Mouse (Mus musculus) limb, embryonic 10.5 days (tissue): ENCODE results near the gene Hsd3b2. TPM values are rescaled to one million over a fixed set of nuclear protein-coding genes. Genes with fewer than 3 reads are reported as not detected.
"Not testable (repeated sequence)": the region's sequence is repeated elsewhere in the genome, so short reads cannot be mapped to it uniquely, and the experiment has no call there.

Source experiments
- DNase-seq: peaks from one replicate; pipeline ENCODE4 v3.0.0-alpha.2; 2017; ENCODE audit warnings: low spot score
- H3K27ac ChIP-seq: fragments of 300-500 bp; sonication (generic); 2 replicates; pipeline ENCODE4 v1.5.1; 2016; ENCODE audit warnings: mild to moderate bottlenecking
- H3K27me3 ChIP-seq: fragments of 300-500 bp; sonication (generic); 2 replicates; pipeline ENCODE4 v1.6.1; 2016; ENCODE audit warnings: low read depth, mild to moderate bottlenecking; ENCODE audit not compliant: poor library complexity, severe bottlenecking
- H3K36me3 ChIP-seq: fragments of 300-500 bp; sonication (generic); 2 replicates; pipeline ENCODE4 v1.6.1; 2016; ENCODE audit warnings: mild to moderate bottlenecking, moderate library complexity
- H3K4me1 ChIP-seq: fragments of 300-500 bp; sonication (generic); 2 replicates; pipeline ENCODE4 v1.6.1; 2016
- H3K4me3 ChIP-seq: fragments of 300-500 bp; sonication (generic); 2 replicates; pipeline ENCODE4 v1.5.1; 2016; ENCODE audit warnings: mild to moderate bottlenecking, moderate library complexity
- H3K9me3 ChIP-seq: fragments of 300-500 bp; sonication (generic); replicated peaks from 2 replicates; pipeline ENCODE4 v1.6.1; 2016; ENCODE audit warnings: mild to moderate bottlenecking
- WGBS: fragments of 180-500 bp; shearing (Covaris S2); methylation state at CpG from one replicate; pipeline ENCODE4 v1.1.7; 2016; 5-methylcytosine and 5-hydroxymethylcytosine counted together
- polyA plus RNA-seq: library from polyadenylated mRNA; unstranded; fragments of >200 nt; fragmentation: Nextera tagmentation; extraction: Ambion mirVana; gene quantifications from 2 replicates; pipeline ENCODE4 v1.2.1, GENCODE M21; 2016

Hsd3b2 gene
- 0.05 TPM in 1 of 2 replicates, not detected in the other for polyA plus RNA-seq

GRCm38 (mm10) chr3:98724376-98724775, at the start of gene Hsd3b2:
Gene Hsd3b2 (minus strand): TSS chr3:98724543.
- Histone ChIP-seq H3K4me3 (no peak within 1 kb of the TSS), H3K9me3 (no peaks in the 10 kb centered on the region), H3K36me3 (no peaks in the 10 kb centered on the region), H3K27ac (no peak within 1 kb of the TSS), H3K4me1 (no peaks in the 10 kb centered on the region), H3K27me3 (no peaks in the 10 kb centered on the region)
- WGBS, result 77% methylated on average over 1 of the region's 1 CpGs
- DNase-seq, result no peak

- H3K36me3 ChIP-seq, result no peaks in the 10 kb centered on the region
Observed at GRCm38 (mm10) chr3:98764155-98764554, 39.8 kb upstream of the Hsd3b2 start.

GRCm38 (mm10) chr3:98756836-98757235, 32.5 kb upstream of the Hsd3b2 start:
- H3K27ac ChIP-seq, result no peak overlapping the region
- no peaks in the 10 kb centered on the region for H3K9me3 ChIP-seq
- H3K36me3 ChIP-seq, result no peaks in the 10 kb centered on the region
- H3K27me3 ChIP-seq, result no peaks in the 10 kb centered on the region
- no peaks in the 10 kb centered on the region for H3K4me1 ChIP-seq
- DNase-seq, result no peak
- 88% methylated on average over 3 of the region's 3 CpGs for WGBS
- H3K4me3 ChIP-seq, result no peak overlapping the region

More at GRCm38 (mm10) chr3:98764155-98764554, 39.8 kb upstream of the Hsd3b2 start:
- no peaks in the 10 kb centered on the region for H3K4me1 ChIP-seq
- no peak overlapping the region for H3K27ac ChIP-seq
- no peak for DNase-seq
- no peak overlapping the region for H3K4me3 ChIP-seq
- H3K9me3 ChIP-seq, result no peaks in the 10 kb centered on the region
- no peaks in the 10 kb centered on the region for H3K27me3 ChIP-seq

- H3K4me3 ChIP-seq, result no peak overlapping the region
- no peaks in the 10 kb centered on the region for H3K9me3 ChIP-seq
- H3K27me3 ChIP-seq, result no peaks in the 10 kb centered on the region
- WGBS, result 84% methylated on average over 2 of the region's 2 CpGs
- H3K36me3 ChIP-seq, result no peaks in the 10 kb centered on the region
- H3K4me1 ChIP-seq, result no peaks in the 10 kb centered on the region
- H3K27ac ChIP-seq, result no peak overlapping the region
- no peak for DNase-seq
Observed at GRCm38 (mm10) chr3:98752171-98752570, 27.8 kb upstream of the Hsd3b2 start.

GRCm38 (mm10) chr3:98741043-98741442, 16.7 kb upstream of the Hsd3b2 start:
- not testable (repeated sequence) for H3K9me3 ChIP-seq, H3K27me3 ChIP-seq, H3K36me3 ChIP-seq, DNase-seq, H3K4me3 ChIP-seq, H3K27ac ChIP-seq, H3K4me1 ChIP-seq
- 66% methylated on average over 1 of the region's 1 CpGs for WGBS

GRCm38 (mm10) chr3:98734340-98734739, 10.0 kb upstream of the Hsd3b2 start:
- Histone ChIP-seq H3K4me3 (no peak overlapping the region), H3K27me3 (no peaks in the 10 kb centered on the region), H3K9me3 (no peaks in the 10 kb centered on the region), H3K36me3 (no peaks in the 10 kb centered on the region), H3K4me1 (no peaks in the 10 kb centered on the region), H3K27ac (no peak overlapping the region)
- WGBS, result 72% methylated on average over 4 of the region's 4 CpGs
- no peak for DNase-seq

GRCm38 (mm10) chr3:98733724-98734123, 9.4 kb upstream of the Hsd3b2 start:
- H3K27ac ChIP-seq, result no peak overlapping the region
- H3K36me3 ChIP-seq, result no peaks in the 10 kb centered on the region
- H3K4me3 ChIP-seq, result no peak overlapping the region
- H3K4me1 ChIP-seq, result no peaks in the 10 kb centered on the region
- H3K27me3 ChIP-seq, result no peaks in the 10 kb centered on the region
- H3K9me3 ChIP-seq, result no peaks in the 10 kb centered on the region
- no peak for DNase-seq
- WGBS, result 85% methylated on average over 2 of the region's 2 CpGs

GRCm38 (mm10) chr3:98726281-98726680, 1.9 kb upstream of the Hsd3b2 start:
- H3K9me3 ChIP-seq, result no peaks in the 10 kb centered on the region
- no peaks in the 10 kb centered on the region for H3K4me1 ChIP-seq
- H3K27me3 ChIP-seq, result no peaks in the 10 kb centered on the region
- no peak overlapping the region for H3K27ac ChIP-seq
- no peak for DNase-seq
- H3K36me3 ChIP-seq, result no peaks in the 10 kb centered on the region
- WGBS, result 91% methylated on average over 2 of the region's 2 CpGs
- no peak overlapping the region for H3K4me3 ChIP-seq

GRCm38 (mm10) chr3:98720740-98721139, 3.6 kb downstream of the Hsd3b2 start:
- Histone ChIP-seq H3K4me3 (no peak overlapping the region), H3K36me3 (no peaks in the 10 kb centered on the region), H3K9me3 (no peaks in the 10 kb centered on the region), H3K4me1 (no peaks in the 10 kb centered on the region), H3K27ac (no peak overlapping the region), H3K27me3 (no peaks in the 10 kb centered on the region)
- DNase-seq, result no peak

GRCm38 (mm10) chr3:98682401-98682800, 41.9 kb downstream of the Hsd3b2 start:
- Histone ChIP-seq H3K9me3 (no peaks in the 10 kb centered on the region), H3K27me3 (no peaks in the 10 kb centered on the region), H3K4me3 (no peak overlapping the region), H3K4me1 (no peaks in the 10 kb centered on the region), H3K36me3 (no peaks in the 10 kb centered on the region), H3K27ac (no peak overlapping the region)
- WGBS, result 83% methylated on average over 1 of the region's 1 CpGs
- DNase-seq, result no peak

GRCm38 (mm10) chr3:98680786-98681185, 43.6 kb downstream of the Hsd3b2 start:
- Histone ChIP-seq H3K4me1 (no peaks in the 10 kb centered on the region), H3K9me3 (no peaks in the 10 kb centered on the region), H3K27ac (no peak overlapping the region), H3K4me3 (no peak overlapping the region), H3K27me3 (no peaks in the 10 kb centered on the region), H3K36me3 (no peaks in the 10 kb centered on the region)
- DNase-seq, result no peak

Other genes with a start within 250 kb of the Hsd3b2 start
- gene Hsd3b4, start 214.0 kb downstream of the Hsd3b2 start, polyA plus RNA-seq, result not detected in 2 replicates
- gene Gm10681, start 135.7 kb downstream of the Hsd3b2 start, polyA plus RNA-seq, result not detected in 2 replicates
- gene Hsd3b5, start 94.3 kb downstream of the Hsd3b2 start, polyA plus RNA-seq, result not detected in 2 replicates
- not detected in 2 replicates for gene Hsd3b3, start 38.6 kb upstream of the Hsd3b2 start, polyA plus RNA-seq
- gene Hsd3b6, start 89.9 kb upstream of the Hsd3b2 start, polyA plus RNA-seq, result 6.2 and 10.5 TPM in 2 replicates
- gene Hsd3b1, start 135.3 kb upstream of the Hsd3b2 start, polyA plus RNA-seq, result 0.20 and 0.44 TPM in 2 replicates
- not detected in 2 replicates for gene Hao2, start 168.7 kb upstream of the Hsd3b2 start, polyA plus RNA-seq